Comparison of ENCODE assay signal across 8 mouse cellular contexts in the genomic region with DNA sequence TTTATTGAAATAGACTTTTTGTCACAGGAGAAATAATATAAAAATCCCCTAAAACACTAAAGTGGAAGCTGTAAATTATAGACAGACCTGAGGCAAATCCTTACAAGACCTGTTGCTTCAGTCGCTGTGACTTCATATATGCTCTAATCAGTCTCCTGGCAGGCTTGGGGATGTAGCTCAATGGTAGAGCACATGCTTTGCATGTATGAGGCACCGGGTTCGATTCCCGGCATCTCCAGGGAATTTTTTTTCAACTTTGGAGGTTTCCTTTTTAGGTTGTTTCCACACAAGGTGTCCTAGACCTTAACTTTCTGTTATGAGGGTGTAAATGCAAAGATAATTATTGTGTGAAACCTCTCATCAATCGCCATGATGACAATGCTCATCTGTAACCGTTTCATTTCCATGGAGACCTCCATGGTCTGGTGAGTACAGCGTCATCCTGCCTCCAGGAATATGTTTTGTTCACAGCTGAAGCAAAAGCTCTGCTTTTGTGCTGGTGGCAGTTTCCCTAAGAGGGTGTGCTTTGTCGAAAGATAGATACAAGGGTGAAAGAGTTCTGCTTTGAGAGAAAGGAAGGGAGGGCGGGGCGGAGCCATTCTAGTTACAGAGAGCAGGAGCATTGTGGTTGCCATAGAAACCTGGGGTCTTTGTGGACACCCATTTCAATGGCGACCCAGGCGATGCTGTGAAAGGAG. TPM values are rescaled to one million over a fixed set of nuclear protein-coding genes. Genes with fewer than 3 reads are reported as not detected.
DNase-seq lines count a peak whose midpoint lies in the region; ATAC-seq and TF ChIP-seq lines count a peak whose summit lies in the region.

A gene (plus strand): TSS at position 644 of the 698 bp plus-strand sequence.

- H3K4me1 ChIP-seq in testis, adult 2 months (ENCODE audit: control insufficient read depth, insufficient read depth, low read length), result no peaks in the 10 kb centered on the region
- H3K4me1 ChIP-seq in embryonic facial prominence, embryonic 14.5 days (ENCODE audit: control insufficient read depth, insufficient read depth, low read length), result no peaks in the 10 kb centered on the region
- 0 out of 2 replicates have a peak, but pooled peaks cover 2% of the 10 kb centered on the region for H3K4me1 ChIP-seq in midbrain, embryonic 16.5 days (ENCODE audit: control insufficient read depth, insufficient read depth, low read length)

- no peak for DNase-seq in testis, postnatal 10 days (ENCODE audit: low spot score)
- DNase-seq in embryonic facial prominence, embryonic 14.5 days (ENCODE audit: low spot score), result peak; percentile 20
- peak; percentile 63 to 79 for DNase-seq in layer of hippocampus, adult 8-10 months (ENCODE audit: low spot score in 2 of 2)
- DNase-seq in thymus, postnatal 0 days (ENCODE audit: low spot score), result no peak
- DNase-seq in kidney, adult 8-10 months, result no peak

- no peak within 1 kb of the TSS for H3K9ac ChIP-seq in embryonic facial prominence, embryonic 14.5 days (ENCODE audit: low read depth, low read length)
- H3K9ac ChIP-seq in midbrain, embryonic 16.5 days (ENCODE audit: low read depth, low read length), result peak within 1 kb of the TSS; percentile 56

- no peak; the same call in 1 of the 2 replicates for ATAC-seq in embryonic facial prominence, embryonic 14.5 days (ENCODE audit: low read depth)
- ATAC-seq in midbrain, embryonic 16.5 days, result peak; percentile 98
- no peak for ATAC-seq in inflammation-experienced regulatory T-cells, adult 6 months

- H3K27me3 ChIP-seq in testis, adult 2 months (ENCODE audit: control insufficient read depth, insufficient read depth, low read length), result no peaks in the 10 kb centered on the region
- H3K27me3 ChIP-seq in embryonic facial prominence, embryonic 14.5 days (replicated peaks; ENCODE audit: control insufficient read depth, insufficient read depth, low read length), result no peaks in the 10 kb centered on the region
- H3K27me3 ChIP-seq in midbrain, embryonic 16.5 days (ENCODE audit: control insufficient read depth, insufficient read depth, low read depth, low read length), result no peaks in the 10 kb centered on the region

- peak within 1 kb of the TSS; percentile 28; the same call in 1 of the 2 replicates for H3K4me2 ChIP-seq in embryonic facial prominence, embryonic 14.5 days (ENCODE audit: low read depth, low read length)
- peak within 1 kb of the TSS; percentile 45 for H3K4me2 ChIP-seq in midbrain, embryonic 16.5 days (ENCODE audit: low read length)

- H3K9me3 ChIP-seq in embryonic facial prominence, embryonic 14.5 days (ENCODE audit: control insufficient read depth, low read length), result no peaks in the 10 kb centered on the region
- H3K9me3 ChIP-seq in midbrain, embryonic 16.5 days (replicated peaks; ENCODE audit: control insufficient read depth, low read length, poor library complexity, severe bottlenecking), result no peaks in the 10 kb centered on the region

- peak within 1 kb of the TSS; percentile 54 for H3K4me3 ChIP-seq in testis, adult 2 months (ENCODE audit: control insufficient read depth, low read depth, low read length)
- H3K4me3 ChIP-seq in embryonic facial prominence, embryonic 14.5 days (ENCODE audit: low read depth, low read length), result no peak within 1 kb of the TSS
- peak within 1 kb of the TSS; percentile 36 for H3K4me3 ChIP-seq in midbrain, embryonic 16.5 days (ENCODE audit: low read depth, low read length)

- WGBS in embryonic facial prominence, embryonic 14.5 days, result 53% methylated on average over 12 of the region's 12 CpGs
- 23% methylated on average over 12 of the region's 12 CpGs for WGBS in midbrain, embryonic 16.5 days

- peak within 1 kb of the TSS; percentile 39; the same call in 1 of the 2 replicates for H3K27ac ChIP-seq in testis, adult 2 months (ENCODE audit: control insufficient read depth, insufficient read depth, low read depth, low read length)
- no peak within 1 kb of the TSS for H3K27ac ChIP-seq in embryonic facial prominence, embryonic 14.5 days (replicated peaks; ENCODE audit: low read depth, low read length)
- peak within 1 kb of the TSS; percentile 87 for H3K27ac ChIP-seq in midbrain, embryonic 16.5 days (ENCODE audit: low read length)

- no peaks in the 10 kb centered on the region for H3K36me3 ChIP-seq in testis, adult 2 months (ENCODE audit: control insufficient read depth, insufficient read depth, low read length)
- no peaks in the 10 kb centered on the region for H3K36me3 ChIP-seq in embryonic facial prominence, embryonic 14.5 days (ENCODE audit: control insufficient read depth, insufficient read depth, low read length)
- H3K36me3 ChIP-seq in midbrain, embryonic 16.5 days (ENCODE audit: control insufficient read depth, insufficient read depth, low read length), result no peaks in the 10 kb centered on the region

- no peak for TF ChIP-seq CTCF in testis, adult 2 months (IDR thresholded peaks at IDR 0.05; ENCODE audit: control insufficient read depth, insufficient read depth, insufficient replicate concordance, low read depth, low read length)

- TF ChIP-seq POLR2A in testis, adult 2 months (IDR thresholded peaks at IDR 0.05; ENCODE audit: control insufficient read depth, low read depth, low read length), result no peak

RNA-seq across cellular contexts. Expression of the gene that starts here (rescaled TPM):
- polyA plus RNA-seq in testis, adult 2 months (2012; rRNA removed), result 2.4 and 2.6 TPM in 2 replicates
- 26.3 and 26.6 TPM in 2 replicates for polyA plus RNA-seq in embryonic facial prominence, embryonic 14.5 days (2014; fragmentation: Nextera tagmentation; extraction: Ambion mirVana)
- total RNA-seq in layer of hippocampus, adult 8-10 months (2022), result 100 to 1,000 TPM; 169 to 202 (median 181) TPM
- 106 and 114 TPM in 2 replicates for polyA plus RNA-seq in midbrain, embryonic 16.5 days (2015; fragmentation: Nextera tagmentation; extraction: Ambion mirVana)
- polyA plus RNA-seq in thymus, postnatal 0 days (2015; fragmentation: Nextera tagmentation; extraction: Ambion mirVana), result 0.20 and 0.33 TPM in 2 replicates
- polyA plus RNA-seq in inflammation-experienced regulatory T-cells, adult 6 months (2017; shearing (Covaris generic)), result 1 to 10 TPM in 1 of 3 experiments, under 1 TPM in 1, not detected in 1; 0.81 to 1.7 TPM

Comparison
In these comparisons a context has a peak if more than half of its experiments do, and no peak if none do; other contexts are left out.
1. DNase-seq: peak in embryonic facial prominence, embryonic 14.5 days (single experiment) and layer of hippocampus, adult 8-10 months (2 of 2); none in testis, postnatal 10 days (single experiment), thymus, postnatal 0 days (single experiment) and kidney, adult 8-10 months (0 of 2).